Mouse (Mus musculus) forebrain, embryonic 11.5 days (tissue): ENCODE measurements around the gene Amelx. TPM values are rescaled to one million over a fixed set of nuclear protein-coding genes. Genes with fewer than 3 reads are reported as not detected.

ENCODE experiments used
- ATAC-seq: fragments of 200-750 bp; cut with Nextera tagmentation; replicated peaks from 2 replicates; pipeline ENCODE4 v1.8.0; 2017; ENCODE audit warnings: moderate TSS enrichment; ENCODE audit not compliant: low FRiP score
- DNase-seq: peaks from one replicate; pipeline ENCODE4 v3.0.0-alpha.2; 2017; ENCODE audit warnings: low spot score
- H3K27ac ChIP-seq: fragments of 300-500 bp; sonication (generic); 2 replicates; pipeline ENCODE4 v1.5.1; 2014; ENCODE audit warnings: low read depth, low read length
- H3K27me3 ChIP-seq: fragments of 300-500 bp; sonication (generic); 2 replicates; pipeline ENCODE4 v1.6.1; 2014; ENCODE audit warnings: mild to moderate bottlenecking, low read length, mixed read lengths; ENCODE audit not compliant: control insufficient read depth, insufficient read depth
- H3K36me3 ChIP-seq: fragments of 300-500 bp; sonication (generic); 2 replicates; pipeline ENCODE4 v1.6.1; 2014; ENCODE audit warnings: mild to moderate bottlenecking, low read length, moderate library complexity, mixed read lengths; ENCODE audit not compliant: control insufficient read depth, insufficient read depth
- H3K4me1 ChIP-seq: fragments of 300-500 bp; sonication (generic); replicated peaks from 2 replicates; pipeline ENCODE4 v1.6.1; 2014; ENCODE audit warnings: low read length, mixed read lengths; ENCODE audit not compliant: control insufficient read depth, insufficient read depth
- H3K4me2 ChIP-seq: fragments of 300-500 bp; sonication (generic); 2 replicates; pipeline ENCODE4 v1.6.1; 2014; ENCODE audit warnings: low read depth, mild to moderate bottlenecking, low read length, moderate library complexity, mixed read lengths; ENCODE audit not compliant: severe bottlenecking
- H3K4me3 ChIP-seq: fragments of 300-500 bp; sonication (generic); 2 replicates; pipeline ENCODE4 v1.5.1; 2014; ENCODE audit warnings: low read depth, low read length
- H3K9ac ChIP-seq: fragments of 300-500 bp; sonication (generic); 2 replicates; pipeline ENCODE4 v1.6.1; 2014; ENCODE audit warnings: low read length
- H3K9me3 ChIP-seq: fragments of 300-500 bp; sonication (generic); 2 replicates; pipeline ENCODE4 v1.6.1; 2016; ENCODE audit warnings: low read length, mixed read lengths; ENCODE audit not compliant: control insufficient read depth
- WGBS: fragments of 180-500 bp; shearing (Covaris S2); extraction: QIAGEN DNeasy Blood & Tissue Kit; methylation state at CpG from one replicate; pipeline ENCODE4 v1.1.7; 2014; 5-methylcytosine and 5-hydroxymethylcytosine counted together
- polyA plus RNA-seq: library from polyadenylated mRNA; unstranded; fragments of >200 nt; fragmentation: Nextera tagmentation; extraction: Ambion mirVana; gene quantifications from 2 replicates; pipeline ENCODE4 v1.2.1, GENCODE M21; 2014

The Amelx gene
- polyA plus RNA-seq, 1 experiment from 2014 or later, result not detected

DNA sequence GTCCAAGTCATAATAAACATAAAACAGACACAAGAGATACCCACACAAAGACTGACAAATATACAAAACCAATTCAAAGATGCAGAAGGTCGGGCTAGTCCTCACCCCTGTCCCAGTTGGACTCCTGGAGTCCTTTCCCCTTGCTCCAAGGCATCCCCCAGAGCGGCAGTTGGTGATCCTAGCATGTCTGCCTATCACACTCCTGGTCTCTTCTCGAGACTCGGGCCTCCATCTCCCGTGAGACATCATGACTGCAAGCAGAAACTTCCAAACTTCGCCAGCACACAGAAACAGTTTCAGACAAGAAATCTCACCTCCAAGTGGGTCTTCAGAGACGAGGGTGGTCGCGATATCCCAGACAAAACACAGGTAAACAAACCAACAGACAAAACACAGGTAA lies 46.5 kb downstream of the Amelx start:
- Histone ChIP-seq H3K4me2 (no peak overlapping the region), H3K27me3 (0 out of 2 replicates have a peak, but pooled peaks cover 2% of the 10 kb centered on the region), H3K4me1 (no peaks in the 10 kb centered on the region), H3K4me3 (no peak overlapping the region), H3K9me3 (no peaks in the 10 kb centered on the region), H3K27ac (no peak overlapping the region), H3K9ac (no peak overlapping the region), H3K36me3 (no peaks in the 10 kb centered on the region)
- 84% methylated on average over 9 of the region's 9 CpGs for WGBS
- DNase-seq (no peak), ATAC-seq (no peak)

DNA sequence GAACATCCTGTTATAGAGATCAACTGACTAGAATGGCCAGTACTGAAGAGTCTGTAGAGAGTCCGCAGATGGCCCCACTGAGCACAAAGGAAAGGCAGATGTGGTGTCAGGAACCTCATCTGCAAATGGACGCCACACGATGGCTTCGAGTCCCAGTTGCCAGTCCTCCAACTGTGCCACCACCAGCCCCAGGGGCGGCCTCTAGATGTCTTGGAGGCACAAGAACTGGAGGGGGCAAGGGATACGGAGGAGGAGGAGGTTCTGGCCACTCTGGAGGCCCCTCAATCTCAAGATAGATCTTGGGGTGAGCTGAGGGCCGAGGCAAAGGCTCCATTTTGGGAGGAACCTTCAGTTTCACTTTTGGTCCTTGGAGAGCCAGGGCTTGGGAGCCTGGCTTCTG lies 47.2 kb downstream of the Amelx start:
- ATAC-seq (no peak), DNase-seq (no peak)
- Histone ChIP-seq H3K4me1 (no peaks in the 10 kb centered on the region), H3K27me3 (0 out of 2 replicates have a peak, but pooled peaks cover 2% of the 10 kb centered on the region), H3K4me3 (no peak overlapping the region), H3K9me3 (no peaks in the 10 kb centered on the region), H3K36me3 (no peaks in the 10 kb centered on the region), H3K4me2 (no peak overlapping the region), H3K9ac (no peak overlapping the region), H3K27ac (no peak overlapping the region)
- WGBS, result 92% methylated on average over 7 of the region's 7 CpGs

Other genes with a start within 250 kb of the Amelx start
- gene Hccs, start 133.2 kb upstream of the Amelx start, polyA plus RNA-seq, result 50.5 and 53.3 TPM in 2 replicates